Mouse (Mus musculus) layer of hippocampus, adult 9-11 months (tissue): ENCODE measurements at regions not wholly inside any gene's neighbourhood (a gene's known extent, or its start where the extent isn't known, plus 50 kb on each side); places are given as distances from the start of the nearest gene placed in this dataset.
A peak's percentile ranks its signal among the peaks of the same experiment; 100 is the strongest.

Source experiments
- DNase-seq: peaks from one replicate; pipeline ENCODE4 v3.0.0; 2022

GRCm38 (mm10) chr14:80485149-80485548 is 501.3 kb downstream of the Olfm4 start:
- DNase-seq = no peak

- DNase-seq = no peak
Measured at GRCm38 (mm10) chr14:80486605-80487004, 502.7 kb downstream of the Olfm4 start.

GRCm38 (mm10) chr14:80492043-80492900 is 508.4 kb downstream of the Olfm4 start:
- no peak for DNase-seq

- peak; percentile 22 for DNase-seq
Measured at GRCm38 (mm10) chr14:80492901-80493279, 509.0 kb downstream of the Olfm4 start.

GRCm38 (mm10) chr14:80504351-80504750 is 520.5 kb downstream of the Olfm4 start:
- peak; percentile 24 for DNase-seq

GRCm38 (mm10) chr14:80516626-80517025 is 532.7 kb downstream of the Olfm4 start:
- no peak for DNase-seq

GRCm38 (mm10) chr14:80521216-80521615 is 537.3 kb downstream of the Olfm4 start:
- DNase-seq = no peak

- no peak for DNase-seq
Measured at GRCm38 (mm10) chr14:80521631-80522030, 537.8 kb downstream of the Olfm4 start.

GRCm38 (mm10) chr14:80522536-80522935 is 538.7 kb downstream of the Olfm4 start:
- no peak for DNase-seq

GRCm38 (mm10) chr14:80528419-80529028 is 544.6 kb downstream of the Olfm4 start:
- no peak for DNase-seq

- no peak for DNase-seq
Measured at GRCm38 (mm10) chr14:80536044-80536745, 552.3 kb downstream of the Olfm4 start.

GRCm38 (mm10) chr14:80559950-80560349 is 576.1 kb downstream of the Olfm4 start:
- no peak for DNase-seq
